Mouse (Mus musculus) liver, embryonic 16.5 days (tissue): ENCODE data around the gene Fmod. TPM values are rescaled to one million over a fixed set of nuclear protein-coding genes. Genes with fewer than 3 reads are reported as not detected.

Experiments
- ATAC-seq: fragments of 200-750 bp; cut with Nextera tagmentation; 2 replicates; pipeline ENCODE4 v1.8.0; 2017; ENCODE audit warnings: low read depth, mild to moderate bottlenecking, moderate number of reproducible peaks, moderate library complexity
- H3K27ac ChIP-seq: fragments of 300-500 bp; sonication (generic); 2 replicates; pipeline ENCODE4 v1.5.1; 2014; ENCODE audit warnings: mild to moderate bottlenecking, low read length
- H3K27me3 ChIP-seq: fragments of 300-500 bp; sonication (generic); 2 replicates; pipeline ENCODE4 v1.6.1; 2014; ENCODE audit warnings: low read depth, low read length, mixed read lengths; ENCODE audit not compliant: control insufficient read depth, insufficient read depth
- H3K36me3 ChIP-seq: fragments of 300-500 bp; sonication (generic); 2 replicates; pipeline ENCODE4 v1.6.1; 2014; ENCODE audit warnings: mild to moderate bottlenecking; ENCODE audit not compliant: control insufficient read depth, insufficient read depth
- H3K4me1 ChIP-seq: fragments of 300-500 bp; sonication (generic); 2 replicates; pipeline ENCODE4 v1.6.1; 2014; ENCODE audit warnings: low read depth, low read length, mixed read lengths; ENCODE audit not compliant: control insufficient read depth
- H3K4me2 ChIP-seq: fragments of 300-500 bp; sonication (generic); 2 replicates; pipeline ENCODE4 v1.6.1; 2014; ENCODE audit warnings: low read depth, low read length, mixed read lengths
- H3K4me3 ChIP-seq: fragments of 300-500 bp; sonication (generic); 2 replicates; pipeline ENCODE4 v1.5.1; 2014; ENCODE audit warnings: low read depth, mild to moderate bottlenecking, low read length
- H3K9ac ChIP-seq: fragments of 300-500 bp; sonication (generic); 2 replicates; pipeline ENCODE4 v1.6.1; 2014; ENCODE audit warnings: low read depth, low read length
- H3K9me3 ChIP-seq: fragments of 300-500 bp; sonication (generic); replicated peaks from 2 replicates; pipeline ENCODE4 v1.6.1; 2016; ENCODE audit warnings: low read length; ENCODE audit not compliant: control insufficient read depth
- WGBS: fragments of 180-500 bp; shearing (Covaris S2); extraction: QIAGEN DNeasy Blood & Tissue Kit; methylation state at CpG from one replicate; pipeline ENCODE4 v1.1.7; 2014; ENCODE audit not compliant: insufficient replicate concordance; 5-methylcytosine and 5-hydroxymethylcytosine counted together
- polyA plus RNA-seq: library from polyadenylated mRNA; unstranded; fragments of >200 nt; fragmentation: Nextera tagmentation; extraction: Ambion mirVana; gene quantifications from 2 replicates; pipeline ENCODE4 v1.2.1, GENCODE M21; 2015

The Fmod gene
- polyA plus RNA-seq, 1 experiment from 2014 or later = 3.3 TPM

GRCm38 (mm10) chr1:134077389-134078060 is 40.5 kb downstream of the Fmod start:
- peak overlapping the region; percentile 94 for H3K9ac ChIP-seq
- no peaks in the 10 kb centered on the region for H3K27me3 ChIP-seq
- peak overlapping the region; percentile 95 for H3K27ac ChIP-seq
- peak overlapping the region; percentile 79 for H3K4me2 ChIP-seq
- ATAC-seq = no peak
- H3K36me3 ChIP-seq = peaks cover 29% of the 10 kb centered on the region
- peak overlapping the region; percentile 83 for H3K4me3 ChIP-seq
- WGBS = 14% methylated on average over 14 of the region's 14 CpGs
- peaks cover 74% of the 10 kb centered on the region for H3K4me1 ChIP-seq
- no peaks in the 10 kb centered on the region for H3K9me3 ChIP-seq

GRCm38 (mm10) chr1:134078061-134078795 is 41.2 kb downstream of the Fmod start:
- Histone ChIP-seq H3K27me3 (no peaks in the 10 kb centered on the region), H3K36me3 (peaks cover 29% of the 10 kb centered on the region), H3K4me2 (peak overlapping the region; percentile 79), H3K9ac (peak overlapping the region; percentile 94), H3K9me3 (no peaks in the 10 kb centered on the region), H3K4me3 (peak overlapping the region; percentile 83), H3K27ac (peak overlapping the region; percentile 95), H3K4me1 (peaks cover 75% of the 10 kb centered on the region)
- peak; percentile 58 for ATAC-seq
- 2% methylated on average over 19 of the region's 19 CpGs for WGBS

- under 1% methylated on average over 61 of the region's 62 CpGs for WGBS
- H3K27ac ChIP-seq = peak within 1 kb of the TSS; percentile 95
- no peaks in the 10 kb centered on the region for H3K9me3 ChIP-seq
- H3K4me2 ChIP-seq = peak within 1 kb of the TSS; percentile 90
- peaks cover 29% of the 10 kb centered on the region for H3K36me3 ChIP-seq
- peak within 1 kb of the TSS; percentile 83 for H3K4me3 ChIP-seq
- ATAC-seq = peak; percentile 88
- H3K27me3 ChIP-seq = no peaks in the 10 kb centered on the region
- H3K4me1 ChIP-seq = peaks cover 75% of the 10 kb centered on the region
- H3K9ac ChIP-seq = peak within 1 kb of the TSS; percentile 94
Measured at GRCm38 (mm10) chr1:134078802-134079476, 41.9 kb downstream of the Fmod start, which contains the start of gene Btg2. Gene Btg2, minus strand, starts transcription at chr1:134079120.

DNA sequence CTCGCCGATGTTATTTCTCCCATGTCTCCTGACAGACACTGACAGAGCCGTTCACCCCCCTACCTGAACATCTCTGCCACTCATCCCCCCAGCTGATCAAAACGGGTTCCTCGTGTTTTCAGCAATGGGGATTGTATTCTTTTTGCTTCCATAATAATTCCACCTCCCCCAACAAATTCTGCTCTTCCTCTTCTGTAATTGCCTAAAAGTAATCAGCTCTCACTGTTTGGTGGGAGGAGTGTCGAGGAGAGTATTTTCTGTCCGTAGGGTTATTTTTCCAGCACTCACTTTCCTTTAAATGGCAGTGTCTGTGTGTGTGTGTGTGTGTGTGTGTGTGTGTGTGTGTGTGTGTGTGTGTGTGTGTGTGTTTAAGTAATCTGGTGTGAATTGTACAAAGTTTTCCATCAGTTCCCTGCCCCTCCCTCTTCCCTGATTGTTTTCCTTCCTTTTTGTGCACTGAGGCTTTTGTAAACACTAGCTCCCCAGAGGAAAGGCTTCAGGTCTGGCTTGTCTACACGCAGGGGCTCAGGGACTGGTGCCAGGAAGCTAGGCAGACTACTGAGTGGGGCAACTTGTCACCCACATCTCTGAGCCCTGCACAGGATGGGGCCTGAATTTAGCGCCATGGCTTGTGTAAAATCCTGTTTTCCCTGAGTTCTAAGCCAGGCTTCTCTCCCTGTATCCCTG is 42.6 kb downstream of the Fmod start:
- Histone ChIP-seq H3K4me2 (peak overlapping the region; percentile 90), H3K27me3 (no peaks in the 10 kb centered on the region), H3K9me3 (no peaks in the 10 kb centered on the region), H3K4me1 (peaks cover 72% of the 10 kb centered on the region), H3K4me3 (peak overlapping the region; percentile 60), H3K36me3 (peaks cover 27% of the 10 kb centered on the region), H3K27ac (peak overlapping the region; percentile 88), H3K9ac (peak overlapping the region; percentile 80)
- WGBS = 5% methylated on average over 9 of the region's 9 CpGs
- no peak for ATAC-seq

GRCm38 (mm10) chr1:134080406-134080805 is 43.4 kb downstream of the Fmod start:
- Histone ChIP-seq H3K4me3 (no peak overlapping the region), H3K4me1 (peaks cover 72% of the 10 kb centered on the region), H3K4me2 (no peak overlapping the region), H3K36me3 (peaks cover 20% of the 10 kb centered on the region), H3K9me3 (no peaks in the 10 kb centered on the region), H3K27me3 (no peaks in the 10 kb centered on the region), H3K27ac (peak overlapping the region; percentile 60), H3K9ac (peak overlapping the region; percentile 80)
- 50% methylated on average over 4 of the region's 4 CpGs for WGBS
- no peak for ATAC-seq

DNA sequence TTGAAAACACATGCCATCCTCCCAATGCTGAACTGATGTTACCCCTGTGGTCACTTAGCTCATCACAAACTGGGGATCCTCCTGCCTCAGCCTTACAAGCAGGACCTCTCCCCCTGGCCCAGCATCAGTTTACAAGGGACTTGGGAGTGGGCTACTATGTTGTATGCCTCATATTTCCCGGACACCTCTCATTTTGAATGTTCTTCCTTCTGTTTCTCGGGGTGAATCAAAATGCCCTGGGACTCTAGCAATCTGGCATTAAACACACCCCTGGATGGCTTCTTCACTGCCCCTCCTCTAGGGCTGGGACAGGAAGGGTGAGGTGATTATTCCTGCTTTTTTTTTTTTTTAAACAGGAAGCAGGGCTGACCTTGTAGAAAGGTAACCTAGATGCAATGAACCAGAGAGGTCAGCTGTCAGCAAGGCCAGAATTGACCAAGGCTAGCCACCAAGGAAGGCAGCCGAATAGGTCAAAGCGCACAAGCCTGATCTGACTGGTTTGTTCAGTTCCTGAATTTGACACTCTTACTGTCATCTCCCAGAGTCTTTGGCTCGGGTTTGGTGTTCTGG is 43.9 kb downstream of the Fmod start:
- Histone ChIP-seq H3K27me3 (no peaks in the 10 kb centered on the region), H3K36me3 (peaks cover 15% of the 10 kb centered on the region), H3K9ac (peak overlapping the region; percentile 80; the same call in 1 of the 2 replicates), H3K27ac (peak overlapping the region; percentile 60), H3K4me1 (peaks cover 72% of the 10 kb centered on the region), H3K4me3 (no peak overlapping the region), H3K4me2 (no peak overlapping the region), H3K9me3 (no peaks in the 10 kb centered on the region)
- WGBS = 71% methylated on average over 5 of the region's 5 CpGs
- no peak for ATAC-seq

GRCm38 (mm10) chr1:134082987-134083516 is 46.0 kb downstream of the Fmod start:
- WGBS = 34% methylated on average over 11 of the region's 11 CpGs
- H3K27me3 ChIP-seq = no peaks in the 10 kb centered on the region
- no peaks in the 10 kb centered on the region for H3K36me3 ChIP-seq
- peak overlapping the region; percentile 58 for H3K4me2 ChIP-seq
- H3K4me1 ChIP-seq = peaks cover 83% of the 10 kb centered on the region
- no peaks in the 10 kb centered on the region for H3K9me3 ChIP-seq
- peak; percentile 61 for ATAC-seq
- peak overlapping the region; percentile 22 for H3K4me3 ChIP-seq
- peak overlapping the region; percentile 93 for H3K27ac ChIP-seq
- peak overlapping the region; percentile 65 for H3K9ac ChIP-seq

DNA sequence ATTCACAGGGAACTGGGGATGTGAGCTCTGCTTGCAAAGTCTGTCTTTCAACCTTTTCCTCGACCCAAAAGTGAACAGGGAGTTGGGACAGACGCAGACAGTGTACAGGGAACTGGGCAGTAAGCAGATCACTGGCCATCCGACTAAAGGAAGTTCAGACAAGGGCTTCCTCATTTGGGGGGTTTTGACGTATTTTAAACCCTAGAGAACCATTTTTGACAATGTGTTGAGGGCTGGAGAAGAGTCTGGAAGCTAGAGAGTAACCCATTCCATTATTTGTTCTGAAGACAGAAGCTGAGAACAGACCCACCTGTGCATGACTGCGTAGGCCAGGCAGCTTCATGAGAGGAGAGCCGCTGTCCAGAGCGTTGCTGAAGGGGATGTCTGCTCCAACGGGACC is 46.6 kb downstream of the Fmod start:
- no peaks in the 10 kb centered on the region for H3K36me3 ChIP-seq
- H3K27me3 ChIP-seq = no peaks in the 10 kb centered on the region
- WGBS = 65% methylated on average over 8 of the region's 8 CpGs
- peak overlapping the region; percentile 93 for H3K27ac ChIP-seq
- H3K4me1 ChIP-seq = peaks cover 89% of the 10 kb centered on the region
- ATAC-seq = no peak
- peak overlapping the region; percentile 58 for H3K4me2 ChIP-seq
- peak overlapping the region; percentile 65 for H3K9ac ChIP-seq
- no peak overlapping the region for H3K4me3 ChIP-seq
- no peaks in the 10 kb centered on the region for H3K9me3 ChIP-seq
